Mouse (Mus musculus) liver, embryonic 11.5 days (tissue): ENCODE data around the gene Wwox. TPM values are rescaled to one million over a fixed set of nuclear protein-coding genes. Genes with fewer than 3 reads are reported as not detected.

Source experiments
- ATAC-seq: fragments of 200-750 bp; cut with Nextera tagmentation; replicated peaks from 2 replicates; pipeline ENCODE4 v1.8.0; 2017; ENCODE audit warnings: moderate number of reproducible peaks, mild to moderate bottlenecking, moderate TSS enrichment, moderate library complexity; ENCODE audit not compliant: low FRiP score
- DNase-seq: peaks from one replicate; pipeline ENCODE4 v3.0.0-alpha.2; 2017; ENCODE audit warnings: low spot score
- H3K27ac ChIP-seq: fragments of 300-500 bp; sonication (generic); 2 replicates; pipeline ENCODE4 v1.5.1; 2014; ENCODE audit warnings: mild to moderate bottlenecking, low read depth, low read length, control low read depth
- H3K27me3 ChIP-seq: fragments of 300-500 bp; sonication (generic); replicated peaks from 2 replicates; pipeline ENCODE4 v1.6.1; 2014; ENCODE audit warnings: low read length, mixed read lengths; ENCODE audit not compliant: control insufficient read depth, insufficient read depth
- H3K36me3 ChIP-seq: fragments of 300-500 bp; sonication (generic); 2 replicates; pipeline ENCODE4 v1.6.1; 2014; ENCODE audit warnings: mild to moderate bottlenecking, low read length, moderate library complexity, mixed read lengths; ENCODE audit not compliant: control insufficient read depth, insufficient read depth
- H3K4me1 ChIP-seq: fragments of 300-500 bp; sonication (generic); replicated peaks from 2 replicates; pipeline ENCODE4 v1.6.1; 2014; ENCODE audit warnings: low read length, mixed read lengths; ENCODE audit not compliant: control insufficient read depth, insufficient read depth
- H3K4me2 ChIP-seq: fragments of 300-500 bp; sonication (generic); 2 replicates; pipeline ENCODE4 v1.6.1; 2014; ENCODE audit warnings: mild to moderate bottlenecking, control low read depth, moderate library complexity
- H3K4me3 ChIP-seq: fragments of 300-500 bp; sonication (generic); 2 replicates; pipeline ENCODE4 v1.5.1; 2014; ENCODE audit warnings: low read depth, low read length, control low read depth
- H3K9ac ChIP-seq: fragments of 300-500 bp; sonication (generic); 2 replicates; pipeline ENCODE4 v1.6.1; 2014; ENCODE audit warnings: low read depth, low read length, control low read depth
- H3K9me3 ChIP-seq: fragments of 300-500 bp; sonication (generic); 2 replicates; pipeline ENCODE4 v1.6.1; 2016; ENCODE audit warnings: low read length, inconsistent platforms, mixed read lengths; ENCODE audit not compliant: control insufficient read depth
- WGBS: fragments of 180-500 bp; shearing (Covaris S2); extraction: QIAGEN DNeasy Blood & Tissue Kit; methylation state at CpG from one replicate; pipeline ENCODE4 v1.1.7; 2014; 5-methylcytosine and 5-hydroxymethylcytosine counted together
- polyA plus RNA-seq: library from polyadenylated mRNA; unstranded; fragments of >200 nt; fragmentation: Nextera tagmentation; extraction: Ambion mirVana; gene quantifications from 2 replicates; pipeline ENCODE4 v1.2.1, GENCODE M21; 2014

The Wwox gene
- polyA plus RNA-seq, 1 experiment from 2014 or later, result 7.3 TPM

GRCm38 (mm10) chr8:115046496-115046895 lies 607.0 kb downstream of the Wwox start:
- no peaks in the 10 kb centered on the region for H3K36me3 ChIP-seq
- H3K4me1 ChIP-seq, result no peaks in the 10 kb centered on the region
- DNase-seq, result no peak
- WGBS, result 61% methylated on average over 4 of the region's 4 CpGs
- H3K27me3 ChIP-seq, result no peaks in the 10 kb centered on the region
- no peak overlapping the region for H3K9ac ChIP-seq
- no peak overlapping the region for H3K4me3 ChIP-seq
- ATAC-seq, result peak; percentile 54; the same call in 1 of the 2 replicates
- H3K27ac ChIP-seq, result peak overlapping the region; percentile 8; the same call in 1 of the 2 replicates
- no peaks in the 10 kb centered on the region for H3K9me3 ChIP-seq
- H3K4me2 ChIP-seq, result no peak overlapping the region

GRCm38 (mm10) chr8:115058193-115058835 lies 618.9 kb downstream of the Wwox start:
- DNase-seq, result no peak
- 66% methylated on average over 12 of the region's 12 CpGs for WGBS
- no peak overlapping the region for H3K9ac ChIP-seq
- ATAC-seq, result peak; percentile 98
- no peaks in the 10 kb centered on the region for H3K27me3 ChIP-seq
- no peak overlapping the region for H3K4me2 ChIP-seq
- no peaks in the 10 kb centered on the region for H3K9me3 ChIP-seq
- H3K4me3 ChIP-seq, result no peak overlapping the region
- no peak overlapping the region; the same call in 1 of the 2 replicates for H3K27ac ChIP-seq
- H3K36me3 ChIP-seq, result no peaks in the 10 kb centered on the region
- H3K4me1 ChIP-seq, result no peaks in the 10 kb centered on the region

- WGBS, result 75% methylated on average over 5 of the region's 5 CpGs
- no peaks in the 10 kb centered on the region for H3K27me3 ChIP-seq
- DNase-seq (no peak), ATAC-seq (no peak)
- no peak overlapping the region for H3K9ac ChIP-seq
- H3K4me2 ChIP-seq, result no peak overlapping the region
- no peaks in the 10 kb centered on the region for H3K9me3 ChIP-seq
- no peak overlapping the region for H3K27ac ChIP-seq
- H3K4me3 ChIP-seq, result no peak overlapping the region
- H3K4me1 ChIP-seq, result no peaks in the 10 kb centered on the region
- no peaks in the 10 kb centered on the region for H3K36me3 ChIP-seq
Measured at GRCm38 (mm10) chr8:115063623-115064022, 624.2 kb downstream of the Wwox start.

- H3K27ac ChIP-seq, result no peak overlapping the region
- no peak overlapping the region for H3K9ac ChIP-seq
- H3K4me3 ChIP-seq, result no peak overlapping the region
- 81% methylated on average over 15 of the region's 15 CpGs for WGBS
- no peaks in the 10 kb centered on the region for H3K9me3 ChIP-seq
- no peak overlapping the region for H3K4me2 ChIP-seq
- no peaks in the 10 kb centered on the region for H3K27me3 ChIP-seq
- DNase-seq (no peak), ATAC-seq (no peak)
- H3K4me1 ChIP-seq, result no peaks in the 10 kb centered on the region
- no peaks in the 10 kb centered on the region for H3K36me3 ChIP-seq
Measured at GRCm38 (mm10) chr8:115064691-115065090, 625.2 kb downstream of the Wwox start.

- Histone ChIP-seq H3K27ac (no peak overlapping the region), H3K27me3 (no peaks in the 10 kb centered on the region), H3K9ac (no peak overlapping the region), H3K36me3 (no peaks in the 10 kb centered on the region), H3K4me1 (no peaks in the 10 kb centered on the region), H3K4me2 (no peak overlapping the region), H3K4me3 (no peak overlapping the region), H3K9me3 (no peaks in the 10 kb centered on the region)
- ATAC-seq, result no peak
- WGBS, result 68% methylated on average over 7 of the region's 7 CpGs
- DNase-seq, result no peak
Measured at GRCm38 (mm10) chr8:115065386-115065785, 625.9 kb downstream of the Wwox start.

- H3K4me3 ChIP-seq, result no peak overlapping the region
- no peak overlapping the region for H3K27ac ChIP-seq
- no peak for DNase-seq
- H3K4me2 ChIP-seq, result no peak overlapping the region
- no peaks in the 10 kb centered on the region for H3K36me3 ChIP-seq
- H3K4me1 ChIP-seq, result no peaks in the 10 kb centered on the region
- WGBS, result 82% methylated on average over 8 of the region's 8 CpGs
- no peak overlapping the region for H3K9ac ChIP-seq
- no peaks in the 10 kb centered on the region for H3K9me3 ChIP-seq
- peak; percentile 76 for ATAC-seq
- H3K27me3 ChIP-seq, result no peaks in the 10 kb centered on the region
Measured at GRCm38 (mm10) chr8:115066550-115067058, 627.1 kb downstream of the Wwox start.

GRCm38 (mm10) chr8:115068723-115069122 lies 629.3 kb downstream of the Wwox start:
- no peak overlapping the region for H3K27ac ChIP-seq
- no peaks in the 10 kb centered on the region for H3K36me3 ChIP-seq
- H3K4me2 ChIP-seq, result no peak overlapping the region
- WGBS, result 35% methylated on average over 5 of the region's 5 CpGs
- H3K27me3 ChIP-seq, result no peaks in the 10 kb centered on the region
- H3K9ac ChIP-seq, result no peak overlapping the region
- H3K9me3 ChIP-seq, result no peaks in the 10 kb centered on the region
- no peaks in the 10 kb centered on the region for H3K4me1 ChIP-seq
- 0 out of 2 replicates have a peak, but pooled peaks have one; percentile 22 for ATAC-seq
- DNase-seq, result no peak
- H3K4me3 ChIP-seq, result no peak overlapping the region

- DNase-seq (no peak), ATAC-seq (no peak)
- Histone ChIP-seq H3K36me3 (no peaks in the 10 kb centered on the region), H3K27ac (no peak overlapping the region), H3K27me3 (no peaks in the 10 kb centered on the region), H3K9me3 (no peaks in the 10 kb centered on the region), H3K4me1 (no peaks in the 10 kb centered on the region), H3K4me2 (no peak overlapping the region), H3K4me3 (no peak overlapping the region), H3K9ac (no peak overlapping the region)
- WGBS, result 25% methylated on average over 3 of the region's 3 CpGs
Measured at GRCm38 (mm10) chr8:115070225-115070624, 630.8 kb downstream of the Wwox start.

- Histone ChIP-seq H3K27ac (no peak overlapping the region), H3K9ac (no peak overlapping the region), H3K4me2 (no peak overlapping the region), H3K4me3 (no peak overlapping the region), H3K27me3 (no peaks in the 10 kb centered on the region), H3K9me3 (no peaks in the 10 kb centered on the region), H3K4me1 (no peaks in the 10 kb centered on the region), H3K36me3 (no peaks in the 10 kb centered on the region)
- no peak for DNase-seq
- no peak for ATAC-seq
- WGBS, result 88% methylated on average over 12 of the region's 12 CpGs
Measured at GRCm38 (mm10) chr8:115071231-115071630, 631.8 kb downstream of the Wwox start.
